Mouse (Mus musculus) megakaryocyte, embryonic 14.5 days (primary cell): ENCODE measurements at regions not wholly inside any gene's neighbourhood (a gene's known extent, or its start where the extent isn't known, plus 50 kb on each side); places are given as distances from the start of the nearest gene placed in this dataset.

Experiments used
- H3K27me3 ChIP-seq: replicated peaks from 2 replicates; pipeline ENCODE3; 2012; ENCODE audit warnings: inconsistent platforms
- H3K36me3 ChIP-seq: replicated peaks from 2 replicates; pipeline ENCODE3; 2012; ENCODE audit warnings: low read length, inconsistent platforms, mixed read lengths
- H3K4me1 ChIP-seq: 2 replicates; pipeline ENCODE4 v1.6.1; 2012; ENCODE audit warnings: inconsistent platforms
- H3K4me3 ChIP-seq: replicated peaks from 2 replicates; pipeline ENCODE3; 2012; ENCODE audit warnings: moderate library complexity, mild to moderate bottlenecking, inconsistent platforms
- H3K9me3 ChIP-seq: 2 replicates; pipeline ENCODE4 v1.6.1; 2012; ENCODE audit warnings: inconsistent platforms
- FLI1 ChIP-seq: IDR thresholded peaks from 2 replicates; pipeline ENCODE4 v1.6.1; 2012; ENCODE audit warnings: low read length, inconsistent platforms, mixed read lengths
- GATA1 ChIP-seq: IDR thresholded peaks from 3 replicates; pipeline ENCODE4 v1.6.1; 2012; ENCODE audit warnings: mixed read lengths, low read length, inconsistent platforms, borderline replicate concordance

GRCm38 (mm10) chr13:39307845-39308244 is 347.2 kb upstream of the Slc35b3 start:
- Histone ChIP-seq H3K9me3 (peaks cover 4% of the 10 kb centered on the region), H3K27me3 (no peaks in the 10 kb centered on the region), H3K36me3 (no peaks in the 10 kb centered on the region), H3K4me3 (no peak overlapping the region), H3K4me1 (no peaks in the 10 kb centered on the region)
- TF ChIP-seq FLI1 (no peak), GATA1 (no peak)

GRCm38 (mm10) chr13:39306851-39307250 is 346.2 kb upstream of the Slc35b3 start:
- Histone ChIP-seq H3K9me3 (peaks cover 4% of the 10 kb centered on the region), H3K4me3 (no peak overlapping the region), H3K36me3 (no peaks in the 10 kb centered on the region), H3K27me3 (no peaks in the 10 kb centered on the region), H3K4me1 (no peaks in the 10 kb centered on the region)
- TF ChIP-seq FLI1 (no peak), GATA1 (no peak)

DNA sequence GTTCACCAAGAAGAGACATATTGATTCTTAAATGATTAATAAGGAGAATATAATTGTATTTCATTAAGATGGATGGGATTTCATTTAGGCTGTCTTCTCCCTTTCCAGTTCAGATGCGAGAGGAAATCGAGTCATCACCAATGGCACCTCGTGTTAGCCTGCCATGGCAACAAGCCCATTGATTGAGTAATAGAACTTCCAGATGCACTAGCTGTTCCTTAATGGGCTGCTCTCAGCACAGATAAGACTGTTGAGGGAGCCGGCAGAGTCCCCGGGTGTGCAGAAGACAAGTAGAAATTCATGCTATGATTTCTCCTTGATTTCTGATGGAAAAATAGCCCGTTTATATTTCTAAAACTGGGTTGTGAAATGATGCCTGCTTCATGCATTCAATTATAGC is 336.5 kb upstream of the Slc35b3 start:
- TF ChIP-seq FLI1 = no peak
- TF ChIP-seq GATA1 = no peak
- no peak overlapping the region for H3K4me3 ChIP-seq
- H3K36me3 ChIP-seq = no peaks in the 10 kb centered on the region
- no peaks in the 10 kb centered on the region for H3K27me3 ChIP-seq
- peaks cover 14% of the 10 kb centered on the region for H3K9me3 ChIP-seq
- H3K4me1 ChIP-seq = no peaks in the 10 kb centered on the region

GRCm38 (mm10) chr13:39290216-39290960 is 329.7 kb upstream of the Slc35b3 start:
- TF ChIP-seq GATA1 = no peak
- no peak for TF ChIP-seq FLI1
- Histone ChIP-seq H3K36me3 (no peaks in the 10 kb centered on the region), H3K9me3 (peaks cover 23% of the 10 kb centered on the region), H3K4me1 (no peaks in the 10 kb centered on the region), H3K4me3 (no peak overlapping the region), H3K27me3 (no peaks in the 10 kb centered on the region)

DNA sequence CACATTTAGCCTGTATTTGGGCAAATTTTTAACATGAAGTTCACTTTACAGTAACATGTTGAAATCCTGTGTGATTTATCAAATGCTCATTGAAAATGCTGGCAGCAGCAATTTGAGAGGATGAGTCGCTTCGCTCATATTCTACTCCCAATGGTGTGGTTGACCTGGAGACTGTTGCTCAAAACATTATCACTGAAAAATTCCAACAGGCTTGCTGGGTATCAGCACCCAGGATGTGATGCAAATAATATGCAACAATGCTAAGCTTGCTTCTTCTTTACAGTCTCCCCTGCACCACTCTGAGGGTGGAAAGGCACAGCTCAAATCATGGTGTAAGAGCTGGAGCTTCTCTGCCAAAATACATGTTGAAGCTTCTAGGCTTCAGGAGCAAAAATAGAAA is 321.6 kb upstream of the Slc35b3 start:
- no peaks in the 10 kb centered on the region for H3K4me1 ChIP-seq
- peaks cover 24% of the 10 kb centered on the region for H3K9me3 ChIP-seq
- H3K36me3 ChIP-seq = no peaks in the 10 kb centered on the region
- no peaks in the 10 kb centered on the region for H3K27me3 ChIP-seq
- no peak overlapping the region for H3K4me3 ChIP-seq
- TF ChIP-seq GATA1 = no peak
- TF ChIP-seq FLI1 = no peak

GRCm38 (mm10) chr13:39278101-39278500 is 317.4 kb upstream of the Slc35b3 start:
- TF ChIP-seq FLI1 = no peak
- TF ChIP-seq GATA1 = no peak
- H3K9me3 ChIP-seq = peaks cover 7% of the 10 kb centered on the region
- H3K36me3 ChIP-seq = no peaks in the 10 kb centered on the region
- no peaks in the 10 kb centered on the region for H3K4me1 ChIP-seq
- no peak overlapping the region for H3K4me3 ChIP-seq
- no peaks in the 10 kb centered on the region for H3K27me3 ChIP-seq

DNA sequence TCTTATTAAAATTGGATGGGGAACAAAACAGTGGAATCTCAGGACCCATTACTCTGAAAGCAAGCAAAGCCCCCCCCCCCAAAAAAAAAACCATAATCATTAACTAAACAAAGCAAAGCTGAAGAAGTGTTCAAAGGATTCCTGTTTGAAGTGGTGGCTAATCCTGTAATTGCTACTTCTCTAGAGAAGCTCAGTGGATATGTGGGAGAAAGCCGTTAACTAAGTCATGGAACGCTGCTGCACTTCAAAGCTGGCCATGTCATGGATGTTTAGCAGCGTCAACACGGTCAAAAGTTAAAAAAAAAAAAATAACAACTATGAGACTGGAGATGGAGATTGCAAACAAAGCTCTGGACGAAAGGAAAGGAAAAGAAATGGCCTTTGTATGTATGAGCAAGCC is 305.3 kb upstream of the Slc35b3 start:
- no peaks in the 10 kb centered on the region for H3K4me1 ChIP-seq
- TF ChIP-seq FLI1 (no peak), GATA1 (no peak)
- no peaks in the 10 kb centered on the region for H3K27me3 ChIP-seq
- H3K36me3 ChIP-seq = no peaks in the 10 kb centered on the region
- no peak overlapping the region for H3K4me3 ChIP-seq
- peaks cover 14% of the 10 kb centered on the region; the same call in 1 of the 2 replicates for H3K9me3 ChIP-seq

DNA sequence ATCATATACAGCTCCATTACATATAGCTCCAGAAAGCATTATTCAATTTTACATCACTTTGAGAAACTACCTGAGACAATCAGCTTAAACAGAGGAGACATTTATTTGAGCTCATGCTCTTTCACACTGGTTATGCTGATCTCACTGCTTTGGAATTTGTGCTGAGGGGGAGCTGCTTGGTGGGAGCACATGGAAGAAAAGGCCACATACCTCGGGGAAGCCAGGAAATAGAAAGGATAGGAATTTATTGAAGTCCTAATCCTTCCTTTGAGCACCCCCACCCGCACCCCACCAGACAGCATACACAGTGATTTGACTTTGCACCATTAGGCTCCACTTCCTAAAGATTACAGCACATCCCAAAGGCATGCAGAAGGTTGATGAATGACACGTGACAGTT is 296.0 kb upstream of the Slc35b3 start:
- Histone ChIP-seq H3K4me3 (no peak overlapping the region), H3K4me1 (no peaks in the 10 kb centered on the region), H3K27me3 (no peaks in the 10 kb centered on the region), H3K36me3 (no peaks in the 10 kb centered on the region), H3K9me3 (peaks cover 8% of the 10 kb centered on the region)
- TF ChIP-seq GATA1 (no peak), FLI1 (no peak)

- Histone ChIP-seq H3K4me1 (no peaks in the 10 kb centered on the region), H3K27me3 (no peaks in the 10 kb centered on the region), H3K9me3 (peaks cover 14% of the 10 kb centered on the region), H3K4me3 (no peak overlapping the region), H3K36me3 (no peaks in the 10 kb centered on the region)
- TF ChIP-seq GATA1 = no peak
- no peak for TF ChIP-seq FLI1
Observed at GRCm38 (mm10) chr13:39255338-39255737, 294.7 kb upstream of the Slc35b3 start.

GRCm38 (mm10) chr13:39252591-39252990 is 291.9 kb upstream of the Slc35b3 start:
- no peaks in the 10 kb centered on the region for H3K36me3 ChIP-seq
- H3K9me3 ChIP-seq = peaks cover 14% of the 10 kb centered on the region
- no peak overlapping the region for H3K4me3 ChIP-seq
- TF ChIP-seq GATA1 (no peak), FLI1 (no peak)
- H3K4me1 ChIP-seq = no peaks in the 10 kb centered on the region
- H3K27me3 ChIP-seq = no peaks in the 10 kb centered on the region
